Mouse (Mus musculus) left cerebral cortex, adult 18-20 months (tissue): ENCODE measurements at regions not wholly inside any gene's neighbourhood (a gene's known extent, or its start where the extent isn't known, plus 50 kb on each side); places are given as distances from the start of the nearest gene placed in this dataset.

Experiments
- DNase-seq, 2 experiments: peaks; one replicate each; pipeline ENCODE4 v3.0.0; 2021 to 2022; ENCODE audit warnings: low spot score in 2 of 2, mixed read lengths in 1 of 2

DNA sequence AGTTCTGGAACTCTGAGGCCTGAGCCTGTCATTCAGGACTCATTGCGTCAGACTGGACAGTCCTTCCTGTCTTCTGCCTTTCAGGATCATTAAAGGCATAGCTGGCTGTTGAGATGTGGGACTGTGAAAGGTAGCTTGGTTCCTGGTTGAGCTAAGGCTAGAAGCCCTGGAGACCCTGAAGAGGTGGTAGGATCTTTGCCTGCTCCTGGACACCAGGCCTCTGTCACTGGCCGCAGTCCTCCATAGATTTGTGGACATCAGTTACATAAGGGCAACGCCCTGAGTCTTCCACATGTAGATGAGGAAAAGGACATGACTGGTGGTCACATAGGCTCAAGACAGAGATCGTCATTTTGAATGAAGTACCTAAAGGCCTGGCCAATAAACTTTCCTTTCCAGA is 127.9 kb downstream of the Opa1 start:
- DNase-seq: no peak

DNA sequence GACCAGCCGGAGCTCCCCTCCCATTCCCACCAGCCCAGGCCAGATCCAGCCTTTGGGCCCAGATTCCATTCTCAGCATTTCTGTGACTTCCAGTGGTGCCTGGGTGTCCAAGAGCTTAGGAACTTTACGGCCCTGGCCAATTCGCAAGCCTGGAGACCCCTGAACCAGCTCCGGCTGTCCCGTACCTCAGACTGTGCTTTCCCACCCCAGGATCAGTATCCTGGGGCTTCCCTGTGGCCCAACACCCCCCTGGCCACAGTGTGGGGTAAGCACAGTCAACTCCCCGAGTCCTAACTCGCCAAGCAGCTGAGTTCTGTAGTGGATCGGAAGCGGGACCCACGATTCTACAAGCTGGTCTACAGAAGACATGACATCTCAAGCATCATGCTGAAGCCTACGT is 128.5 kb downstream of the Opa1 start:
- DNase-seq: no peak

- DNase-seq: no peak
These were observed 129.9 kb downstream of the Opa1 start for GRCm38 (mm10) chr16:29709072-29709471.

- DNase-seq: no peak
These were observed 132.3 kb downstream of the Opa1 start for GRCm38 (mm10) chr16:29711386-29711785.

DNA sequence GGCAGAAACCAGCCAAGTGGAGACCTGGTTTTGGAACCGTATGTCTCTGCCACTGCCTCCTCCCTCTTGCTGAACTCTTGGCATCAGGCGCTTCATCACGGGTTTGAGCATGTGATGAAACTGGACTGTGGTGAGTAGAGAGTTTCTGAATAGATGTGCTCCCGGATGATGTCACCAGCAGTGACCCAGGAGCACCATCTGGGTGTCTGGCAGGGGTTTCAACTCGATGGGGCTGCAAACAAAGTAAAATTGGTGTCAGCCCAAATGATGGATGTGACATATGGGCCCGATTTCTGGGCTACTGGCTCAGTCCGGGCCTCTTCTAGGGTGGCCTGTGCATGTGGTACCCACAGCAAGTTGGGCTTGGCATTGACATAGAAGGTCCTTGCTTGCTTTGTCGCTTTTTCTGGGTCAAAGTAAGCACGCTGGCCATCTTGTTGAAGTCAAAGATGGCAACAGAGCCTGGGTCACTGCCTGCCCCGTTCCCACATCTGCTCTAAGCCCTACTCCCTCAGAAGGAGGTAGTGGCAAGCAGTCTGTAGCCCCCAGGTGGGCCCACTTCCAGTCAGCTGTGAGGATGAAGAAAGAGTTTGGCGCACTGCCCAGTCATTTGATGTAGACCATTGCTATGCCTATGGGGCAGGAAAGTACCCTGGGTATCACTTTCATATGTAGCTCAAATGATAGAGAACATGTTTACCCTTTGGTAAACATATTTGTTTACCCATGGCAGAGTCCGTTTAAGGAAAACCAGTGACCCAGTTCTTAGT is 133.0 kb downstream of the Opa1 start:
- DNase-seq: no peak

DNA sequence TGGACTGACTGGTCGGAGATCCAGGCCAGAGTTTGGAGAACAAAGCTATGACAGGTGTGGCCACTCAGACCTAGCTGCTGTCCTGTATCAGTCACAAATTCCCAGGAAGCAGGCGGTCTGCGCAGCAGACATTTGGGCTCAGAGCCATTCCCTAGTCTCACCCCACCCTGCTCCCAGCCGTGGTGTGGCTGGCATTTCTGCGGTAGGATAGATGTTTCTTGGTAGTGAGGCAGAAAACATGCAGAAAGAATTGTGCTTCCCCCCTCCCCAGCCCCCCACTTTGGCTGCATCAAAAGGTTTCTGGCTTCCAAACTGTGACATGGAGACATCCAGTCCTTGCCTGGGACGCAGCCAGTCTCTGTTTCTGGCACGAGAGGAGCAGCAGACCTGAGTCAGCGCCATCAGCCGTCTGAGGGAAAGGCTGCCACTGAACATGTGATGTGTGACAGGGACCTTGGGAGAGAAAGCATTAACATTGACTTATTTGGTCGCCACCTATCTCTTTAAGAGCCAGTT is 135.5 kb downstream of the Opa1 start:
- peak in 1 of 2 experiments; percentile 21 for DNase-seq

GRCm38 (mm10) chr16:29718965-29719364 is 139.8 kb downstream of the Opa1 start:
- no peak for DNase-seq

GRCm38 (mm10) chr16:29719571-29720451 is 140.7 kb downstream of the Opa1 start:
- DNase-seq: no peak

DNA sequence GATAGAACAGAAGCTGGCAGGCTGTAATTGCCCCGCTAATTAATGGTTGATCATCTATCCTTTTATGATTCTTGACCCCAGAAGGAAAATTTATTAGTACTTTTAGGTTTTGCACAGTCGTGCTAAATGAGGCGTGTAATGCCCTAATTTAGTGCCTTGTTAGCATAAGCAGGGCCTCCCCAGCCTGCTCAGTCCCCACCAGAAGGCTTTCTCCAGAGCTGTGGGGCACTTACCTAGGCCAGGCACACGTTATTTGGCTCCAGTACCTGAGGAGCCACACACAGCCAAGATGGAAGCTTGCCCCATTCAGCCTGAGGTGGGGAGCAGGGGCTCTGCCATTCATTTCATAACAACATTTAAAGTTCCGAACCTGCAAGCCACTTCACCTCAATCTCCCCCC is 146.0 kb downstream of the Opa1 start:
- DNase-seq: no peak

- no peak for DNase-seq
These were observed 146.4 kb downstream of the Opa1 start for GRCm38 (mm10) chr16:29725563-29725962.

GRCm38 (mm10) chr16:29727397-29727796 is 148.3 kb downstream of the Opa1 start:
- DNase-seq: no peak

DNA sequence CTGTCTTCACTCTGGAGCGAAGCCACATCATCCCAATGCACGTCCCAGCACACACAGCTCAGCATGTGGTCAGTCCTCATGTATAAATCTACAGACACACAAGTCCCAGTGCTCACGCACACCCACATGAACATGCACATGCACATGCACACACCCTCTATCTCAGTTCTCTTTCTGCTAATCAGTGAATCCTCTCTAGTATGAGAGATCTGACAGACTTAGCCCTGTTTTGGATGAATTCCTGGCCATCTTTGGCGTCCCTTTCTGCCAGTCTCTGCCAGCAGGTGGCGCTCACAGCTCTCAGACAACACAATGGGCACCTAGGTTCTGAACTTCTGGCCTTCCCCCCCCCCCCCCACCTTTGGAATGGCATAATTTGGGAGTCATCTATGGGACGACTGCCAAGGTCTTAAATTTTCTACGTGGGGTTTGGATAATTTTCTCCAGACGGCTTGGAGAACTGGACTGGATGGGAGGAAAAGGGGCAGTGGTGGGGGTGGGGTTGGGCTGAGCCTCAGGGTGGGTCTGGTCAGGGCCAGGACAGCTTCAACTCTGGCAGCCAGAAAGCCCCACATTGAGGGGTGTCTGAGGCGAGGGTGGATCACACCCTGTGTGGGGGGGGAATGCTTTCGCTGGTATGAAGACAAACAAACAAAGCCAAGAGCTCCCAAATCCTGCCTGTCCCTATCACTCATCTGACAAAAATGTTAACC is 149.8 kb downstream of the Opa1 start:
- DNase-seq: peak; percentile 81 to 87

- no peak for DNase-seq
These were observed 150.9 kb downstream of the Opa1 start for GRCm38 (mm10) chr16:29730010-29730409.

GRCm38 (mm10) chr16:29732889-29733288 is 153.8 kb downstream of the Opa1 start:
- no peak for DNase-seq

DNA sequence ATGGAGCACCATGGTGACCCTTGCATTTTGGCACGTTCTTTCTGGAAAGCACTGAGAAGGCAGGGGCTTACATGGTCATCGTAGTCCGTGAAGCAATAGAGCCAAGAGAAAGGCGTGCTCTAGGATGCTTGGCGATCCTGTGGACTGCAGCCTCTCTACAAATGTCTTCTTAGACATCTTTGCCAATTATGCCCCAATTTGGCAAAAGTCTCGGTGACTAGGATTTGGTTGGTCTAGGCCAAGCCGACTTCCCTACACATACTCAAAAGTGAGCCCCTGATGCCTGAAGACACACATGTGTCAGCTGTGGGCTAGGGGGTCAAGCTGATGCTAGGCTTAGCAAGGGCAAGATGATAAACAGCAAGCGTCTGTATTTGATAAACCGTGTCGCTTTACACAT is 154.7 kb downstream of the Opa1 start:
- no peak for DNase-seq

- DNase-seq: peak; percentile 51 to 53
These were observed 155.2 kb downstream of the Opa1 start for GRCm38 (mm10) chr16:29734324-29734723.

GRCm38 (mm10) chr16:29734738-29735250 is 155.7 kb downstream of the Opa1 start:
- no peak for DNase-seq

DNA sequence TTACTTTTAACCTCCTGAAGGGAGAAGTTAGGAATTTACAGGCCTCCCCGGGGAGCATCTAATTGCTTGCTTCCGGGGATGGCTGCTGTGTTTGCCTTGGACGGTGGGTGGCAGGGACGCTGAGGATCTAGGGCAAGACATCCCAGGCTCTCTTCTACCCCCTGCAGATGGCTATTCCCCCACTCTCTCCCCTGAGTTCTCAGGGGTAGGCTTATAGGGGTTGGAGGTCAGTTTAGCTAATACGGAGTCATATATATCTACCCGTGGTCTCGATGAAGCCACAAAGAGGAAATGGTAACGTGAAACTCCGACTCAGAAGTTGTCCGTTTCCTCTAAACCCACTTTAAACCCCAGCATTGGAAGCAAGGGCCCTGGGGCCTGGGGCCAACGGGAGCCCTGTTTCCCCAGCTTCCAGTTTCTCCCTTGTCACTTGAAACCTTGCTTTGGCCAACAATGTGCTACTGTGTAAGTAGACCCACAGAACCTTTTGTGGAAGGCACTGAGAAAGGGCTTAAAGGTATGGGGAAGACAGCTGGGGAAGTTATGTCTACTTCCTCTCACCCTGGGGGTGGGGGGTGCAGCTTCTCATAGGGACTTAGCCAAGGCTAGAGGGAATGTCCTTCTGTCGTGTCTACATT is 156.4 kb downstream of the Opa1 start:
- DNase-seq: no peak

DNA sequence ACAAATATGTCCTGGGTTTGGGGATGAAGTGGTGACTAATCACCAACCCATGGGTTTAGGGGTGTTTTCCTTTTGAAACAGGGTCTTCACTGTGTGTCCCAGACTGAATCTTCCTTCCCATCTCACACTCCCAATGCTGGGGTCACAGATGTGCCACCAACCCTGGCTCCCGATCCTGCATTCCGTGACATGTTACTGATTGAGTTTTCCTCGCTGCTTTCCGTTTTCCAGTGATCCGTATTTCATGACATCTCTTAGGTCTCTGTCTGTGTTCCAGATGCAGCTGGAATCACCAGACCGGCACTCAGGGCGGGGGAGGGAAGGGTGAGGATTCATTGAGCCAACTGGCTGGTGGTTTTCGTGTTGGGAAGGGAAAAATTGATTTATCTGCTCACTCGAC is 157.1 kb downstream of the Opa1 start:
- no peak for DNase-seq

DNA sequence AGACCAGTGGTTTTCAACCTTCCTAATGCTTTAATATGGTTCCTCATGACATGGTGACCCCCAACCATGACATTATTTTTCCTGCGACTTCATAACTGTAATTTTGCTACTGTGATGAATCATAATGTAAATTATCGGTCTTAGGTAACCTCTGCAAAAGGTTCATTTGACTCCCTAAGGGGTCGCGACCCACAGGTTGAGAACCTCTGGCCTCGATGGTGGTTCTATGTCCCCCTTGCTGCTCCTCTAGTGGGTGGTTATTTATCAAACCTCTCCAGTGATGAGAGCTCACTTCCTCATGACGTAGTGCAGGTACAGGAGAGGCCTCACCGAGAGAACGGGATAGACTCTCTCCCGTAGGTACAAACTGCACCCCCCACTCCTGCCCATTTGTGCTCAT is 158.9 kb downstream of the Opa1 start:
- no peak for DNase-seq
